Mouse (Mus musculus) liver, postnatal 0 days (tissue): ENCODE results near the gene Neu1.
"Not testable (repeated sequence)": the region's sequence is repeated elsewhere in the genome, so short reads cannot be mapped to it uniquely, and the experiment has no call there.

Experiments used
- CTCF ChIP-seq: sonication (generic); IDR thresholded peaks from 2 replicates; pipeline ENCODE4 v1.5.1; 2016; ENCODE audit warnings: antibody characterized with exemption, low read depth
- EP300 ChIP-seq: IDR thresholded peaks from 2 replicates; pipeline ENCODE4 v1.6.1; 2016; ENCODE audit warnings: antibody characterized with exemption, low read depth, mild to moderate bottlenecking

DNA sequence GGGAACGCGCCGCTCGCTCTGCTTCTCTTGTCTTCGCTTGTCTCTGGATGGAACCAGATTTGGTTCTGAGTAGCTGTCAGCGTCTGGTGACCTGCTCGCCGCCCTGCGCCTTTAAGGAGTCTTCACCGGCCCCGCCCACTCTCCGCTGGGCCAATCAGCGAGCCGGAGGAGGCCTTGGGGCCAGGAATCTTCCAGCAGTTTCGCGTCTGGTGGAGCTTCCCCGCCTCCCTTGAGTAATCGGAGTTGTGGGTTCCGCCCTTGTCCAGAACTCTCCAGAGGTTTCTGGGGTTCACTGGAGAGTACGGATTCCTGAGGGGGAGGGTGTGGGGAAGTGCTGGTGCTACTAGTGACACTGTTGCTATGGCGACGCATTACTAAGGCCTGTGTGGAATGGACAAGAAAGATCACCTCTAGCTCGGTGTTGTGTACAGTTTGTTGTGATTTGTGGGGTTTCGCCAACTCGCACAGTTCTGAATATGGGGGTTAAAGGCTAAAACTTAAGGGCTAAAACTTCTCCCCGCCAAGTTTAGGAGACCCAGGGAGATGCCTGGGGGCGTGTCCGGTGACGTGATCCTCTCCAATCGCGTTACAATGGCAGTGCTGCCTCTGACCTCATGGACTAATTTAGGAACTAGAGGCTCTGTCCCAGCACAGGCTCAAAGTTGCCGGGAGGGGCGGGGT, 41.2 kb downstream of the Neu1 start, which contains the start of the genes Hspa1a and Hspa1l:
- TF ChIP-seq CTCF, EP300: not testable (repeated sequence)
